Mouse (Mus musculus): ENCODE data around the gene C130032M10Rik. TPM values are rescaled to one million over a fixed set of nuclear protein-coding genes. Genes with fewer than 3 reads are reported as not detected.

The C130032M10Rik gene
- polyA plus RNA-seq, 1 experiment from 2014 or later: 0.18 TPM

- ATAC-seq: 0 out of 2 replicates have a peak, but pooled peaks have one; percentile 19
- H3K4me1 ChIP-seq: peaks cover 36% of the 10 kb centered on the region
Measured at GRCm38 (mm10) chr9:114499783-114500515, 15.5 kb upstream of the C130032M10Rik start.

GRCm38 (mm10) chr9:114501111-114501510, 14.4 kb upstream of the C130032M10Rik start:
- no peak overlapping the region for H3K4me3 ChIP-seq
- H3K27ac ChIP-seq: no peak overlapping the region
- no peaks in the 10 kb centered on the region for H3K36me3 ChIP-seq
- no peak overlapping the region for H3K4me2 ChIP-seq
- 28% methylated on average over 7 of the region's 7 CpGs for whole genome bisulfite sequencing (ENCODE audit: insufficient replicate concordance)
- H3K27me3 ChIP-seq (replicated peaks): peaks cover 18% of the 10 kb centered on the region
- ATAC-seq: no peak
- no peaks in the 10 kb centered on the region for H3K9me3 ChIP-seq (replicated peaks)
- peaks cover 36% of the 10 kb centered on the region for H3K4me1 ChIP-seq
- H3K9ac ChIP-seq: no peak overlapping the region

More at GRCm38 (mm10) chr9:114499783-114500515, 15.5 kb upstream of the C130032M10Rik start:
- no peak overlapping the region for H3K4me3 ChIP-seq
- WGBS (ENCODE audit: insufficient replicate concordance): 15% methylated on average over 15 of the region's 15 CpGs
- H3K9ac ChIP-seq: no peak overlapping the region
- H3K27me3 ChIP-seq (replicated peaks): peaks cover 18% of the 10 kb centered on the region
- H3K27ac ChIP-seq: no peak overlapping the region
- H3K4me2 ChIP-seq: no peak overlapping the region
- no peaks in the 10 kb centered on the region for H3K36me3 ChIP-seq
- H3K9me3 ChIP-seq (replicated peaks): no peaks in the 10 kb centered on the region

GRCm38 (mm10) chr9:114501913-114502312, 13.6 kb upstream of the C130032M10Rik start:
- H3K9me3 ChIP-seq (replicated peaks): no peaks in the 10 kb centered on the region
- no peak overlapping the region for H3K4me3 ChIP-seq
- 57% methylated on average over 11 of the region's 11 CpGs for WGBS (ENCODE audit: insufficient replicate concordance)
- peak overlapping the region; percentile 37 for H3K4me2 ChIP-seq
- peaks cover 18% of the 10 kb centered on the region for H3K27me3 ChIP-seq (replicated peaks)
- no peaks in the 10 kb centered on the region for H3K36me3 ChIP-seq
- no peak; the same call in 1 of the 2 replicates for ATAC-seq
- H3K9ac ChIP-seq: no peak overlapping the region
- H3K27ac ChIP-seq: no peak overlapping the region
- H3K4me1 ChIP-seq: peaks cover 36% of the 10 kb centered on the region

GRCm38 (mm10) chr9:114502711-114503427, 12.6 kb upstream of the C130032M10Rik start:
- peaks cover 36% of the 10 kb centered on the region for H3K4me1 ChIP-seq
- 20% methylated on average over 15 of the region's 15 CpGs for WGBS (ENCODE audit: insufficient replicate concordance)
- H3K36me3 ChIP-seq: no peaks in the 10 kb centered on the region
- peak; percentile 45 for ATAC-seq
- H3K9ac ChIP-seq: no peak overlapping the region
- no peak overlapping the region for H3K4me3 ChIP-seq
- peaks cover 18% of the 10 kb centered on the region for H3K27me3 ChIP-seq (replicated peaks)
- no peaks in the 10 kb centered on the region for H3K9me3 ChIP-seq (replicated peaks)
- H3K27ac ChIP-seq: 0 out of 2 replicates have a peak overlapping the region, but pooled peaks have one; percentile 4
- peak overlapping the region; percentile 6 for H3K4me2 ChIP-seq

GRCm38 (mm10) chr9:114504816-114505215, 10.7 kb upstream of the C130032M10Rik start, which contains the start of gene Ccr4:
Gene Ccr4 (minus strand): TSS chr9:114504916.
- H3K4me2 ChIP-seq: no peak within 1 kb of the TSS
- ATAC-seq: no peak
- no peak within 1 kb of the TSS for H3K9ac ChIP-seq
- H3K27ac ChIP-seq: no peak within 1 kb of the TSS
- H3K36me3 ChIP-seq: no peaks in the 10 kb centered on the region; the same call in 1 of the 2 replicates
- WGBS (ENCODE audit: insufficient replicate concordance): 80% methylated on average over 9 of the region's 9 CpGs
- peaks cover 31% of the 10 kb centered on the region for H3K4me1 ChIP-seq
- H3K4me3 ChIP-seq: no peak within 1 kb of the TSS
- peaks cover 2% of the 10 kb centered on the region for H3K27me3 ChIP-seq (replicated peaks)
- H3K9me3 ChIP-seq (replicated peaks): no peaks in the 10 kb centered on the region

GRCm38 (mm10) chr9:114506564-114506963, 8.9 kb upstream of the C130032M10Rik start:
- no peak overlapping the region for H3K27ac ChIP-seq
- peaks cover 3% of the 10 kb centered on the region; the same call in 1 of the 2 replicates for H3K36me3 ChIP-seq
- H3K4me2 ChIP-seq: no peak overlapping the region
- H3K9me3 ChIP-seq (replicated peaks): no peaks in the 10 kb centered on the region
- ATAC-seq: no peak
- no peak overlapping the region for H3K9ac ChIP-seq
- peaks cover 18% of the 10 kb centered on the region for H3K4me1 ChIP-seq
- no peaks in the 10 kb centered on the region for H3K27me3 ChIP-seq (replicated peaks)
- no peak overlapping the region for H3K4me3 ChIP-seq
- WGBS (ENCODE audit: insufficient replicate concordance): 58% methylated on average over 4 of the region's 4 CpGs

- 81% methylated on average over 9 of the region's 9 CpGs for whole genome bisulfite sequencing (ENCODE audit: insufficient replicate concordance)
- Histone ChIP-seq H3K9ac (no peak overlapping the region), H3K9me3 (replicated peaks) (no peaks in the 10 kb centered on the region), H3K4me1 (peaks cover 11% of the 10 kb centered on the region), H3K27ac (no peak overlapping the region), H3K27me3 (replicated peaks) (no peaks in the 10 kb centered on the region), H3K36me3 (peaks cover 3% of the 10 kb centered on the region), H3K4me2 (no peak overlapping the region), H3K4me3 (no peak overlapping the region)
- no peak for ATAC-seq
Measured at GRCm38 (mm10) chr9:114507421-114507820, 8.1 kb upstream of the C130032M10Rik start.

- ATAC-seq: no peak
- H3K36me3 ChIP-seq: peaks cover 24% of the 10 kb centered on the region
Measured at GRCm38 (mm10) chr9:114509785-114510184, 5.7 kb upstream of the C130032M10Rik start.

GRCm38 (mm10) chr9:114512831-114513230, 2.7 kb upstream of the C130032M10Rik start:
- no peaks in the 10 kb centered on the region for H3K4me1 ChIP-seq
- ATAC-seq: no peak
- H3K27ac ChIP-seq: no peak overlapping the region
- H3K4me2 ChIP-seq: no peak overlapping the region
- H3K27me3 ChIP-seq (replicated peaks): no peaks in the 10 kb centered on the region
- H3K4me3 ChIP-seq: no peak overlapping the region
- 87% methylated on average over 21 of the region's 21 CpGs for WGBS (ENCODE audit: insufficient replicate concordance)
- H3K9me3 ChIP-seq (replicated peaks): peaks cover 15% of the 10 kb centered on the region
- H3K36me3 ChIP-seq: peaks cover 24% of the 10 kb centered on the region
- H3K9ac ChIP-seq: no peak overlapping the region

More at GRCm38 (mm10) chr9:114509785-114510184, 5.7 kb upstream of the C130032M10Rik start:
- Histone ChIP-seq H3K4me2 (no peak overlapping the region), H3K4me1 (no peaks in the 10 kb centered on the region), H3K4me3 (no peak overlapping the region), H3K9me3 (replicated peaks) (peaks cover 15% of the 10 kb centered on the region), H3K27me3 (replicated peaks) (no peaks in the 10 kb centered on the region), H3K9ac (no peak overlapping the region), H3K27ac (no peak overlapping the region)
- 68% methylated on average over 9 of the region's 9 CpGs for WGBS (ENCODE audit: insufficient replicate concordance)

- no peaks in the 10 kb centered on the region for H3K4me1 ChIP-seq
- H3K9ac ChIP-seq: no peak overlapping the region
- peaks cover 16% of the 10 kb centered on the region for H3K36me3 ChIP-seq
- H3K9me3 ChIP-seq (replicated peaks): peaks cover 9% of the 10 kb centered on the region
- H3K4me3 ChIP-seq: no peak overlapping the region
- H3K27me3 ChIP-seq (replicated peaks): no peaks in the 10 kb centered on the region
- no peak for ATAC-seq
- H3K27ac ChIP-seq: no peak overlapping the region
- H3K4me2 ChIP-seq: no peak overlapping the region
- 60% methylated on average over 13 of the region's 13 CpGs for WGBS (ENCODE audit: insufficient replicate concordance)
Measured at GRCm38 (mm10) chr9:114517924-114518497, 2.5 kb downstream of the C130032M10Rik start.

- 64% methylated on average over 9 of the region's 9 CpGs for WGBS (ENCODE audit: insufficient replicate concordance)
- H3K36me3 ChIP-seq: peaks cover 6% of the 10 kb centered on the region
- no peak overlapping the region for H3K4me3 ChIP-seq
- no peaks in the 10 kb centered on the region for H3K27me3 ChIP-seq (replicated peaks)
- H3K27ac ChIP-seq: no peak overlapping the region
- H3K4me1 ChIP-seq: no peaks in the 10 kb centered on the region
- no peaks in the 10 kb centered on the region for H3K9me3 ChIP-seq (replicated peaks)
- no peak overlapping the region for H3K9ac ChIP-seq
- no peak for ATAC-seq
- H3K4me2 ChIP-seq: no peak overlapping the region
Measured at GRCm38 (mm10) chr9:114518812-114519477, 3.4 kb downstream of the C130032M10Rik start.

Data from liver, embryonic 12.5 days (tissue).